Mouse (Mus musculus) testis, adult 2 months (tissue): ENCODE measurements at regions not wholly inside any gene's neighbourhood (a gene's known extent, or its start where the extent isn't known, plus 50 kb on each side); places are given as distances from the start of the nearest gene placed in this dataset.

ENCODE experiments used
- CTCF ChIP-seq: fragments of 200-500 bp; IDR thresholded peaks from 2 replicates; pipeline ENCODE4 v1.5.1; 2012; ENCODE audit warnings: low read depth, mild to moderate bottlenecking, inconsistent platforms, low read length, moderate library complexity; ENCODE audit not compliant: control insufficient read depth, insufficient read depth, insufficient replicate concordance
- POLR2A ChIP-seq: fragments of 200-500 bp; IDR thresholded peaks from 2 replicates; pipeline ENCODE4 v1.6.1; 2012; ENCODE audit warnings: low read depth, mild to moderate bottlenecking, inconsistent platforms, low read length, moderate library complexity; ENCODE audit not compliant: control insufficient read depth

GRCm38 (mm10) chr10:99919925-99920324 is 95.5 kb upstream of the Kitl start:
- TF ChIP-seq POLR2A (no peak), CTCF (no peak)
